Mouse (Mus musculus) hindlimb bud, embryonic 11.5 days (tissue): ENCODE data around the gene Cdh5.
A peak's percentile ranks its signal among the peaks of the same experiment; 100 is the strongest.
"Not testable (repeated sequence)": the region's sequence is repeated elsewhere in the genome, so short reads cannot be mapped to it uniquely, and the experiment has no call there.

Experiments used
- DNase-seq: peaks from one replicate; pipeline ENCODE4 v3.0.0-alpha.2; 2012; ENCODE audit warnings: low read depth, low spot score; ENCODE audit errors: extremely low spot score

Gene Cdh5

DNA sequence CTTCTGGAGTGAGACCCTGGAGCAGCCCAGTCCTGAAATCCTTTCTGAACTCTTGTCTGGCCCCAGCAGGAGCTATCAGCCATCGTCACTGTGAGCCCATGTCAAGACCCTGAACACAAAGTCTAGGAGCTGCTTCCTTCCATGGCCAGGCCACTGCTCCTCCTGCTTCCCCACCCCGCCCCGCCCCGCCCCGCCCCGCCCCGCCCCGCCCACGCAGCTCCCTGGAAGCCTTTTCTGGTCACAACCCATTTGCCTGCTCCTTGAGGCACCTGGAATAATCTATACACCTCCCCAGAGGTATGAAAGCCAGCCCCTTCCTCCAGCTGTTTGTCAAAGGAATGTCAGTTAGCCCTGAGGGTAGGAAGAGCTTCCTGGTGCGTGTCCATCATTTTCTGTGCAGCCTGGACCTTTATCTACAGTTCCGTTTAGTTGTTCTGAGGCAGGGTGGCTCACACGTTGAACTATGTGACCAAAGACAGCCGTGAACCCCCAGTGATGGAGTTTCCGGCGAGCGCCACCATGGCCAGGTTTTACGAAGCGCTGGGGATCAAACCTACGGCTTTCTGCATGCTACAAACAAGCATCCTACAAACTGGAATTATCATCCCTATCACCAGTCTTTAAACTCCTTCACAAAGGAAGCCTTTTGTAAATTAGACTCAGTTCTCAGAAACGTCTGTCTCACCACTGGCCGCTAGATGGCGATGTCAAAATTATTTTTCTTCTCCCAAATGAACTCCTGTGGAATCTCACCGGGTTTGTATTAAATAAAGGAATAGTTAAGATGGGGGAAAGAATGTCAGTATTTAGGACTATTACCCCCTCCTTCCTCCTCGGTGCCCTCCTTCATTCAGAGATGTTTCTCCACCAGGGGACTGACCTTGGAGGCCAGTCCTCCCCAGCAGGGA, 10.2 kb upstream of the Cdh5 start:
- DNase-seq: peak; percentile 46

DNA sequence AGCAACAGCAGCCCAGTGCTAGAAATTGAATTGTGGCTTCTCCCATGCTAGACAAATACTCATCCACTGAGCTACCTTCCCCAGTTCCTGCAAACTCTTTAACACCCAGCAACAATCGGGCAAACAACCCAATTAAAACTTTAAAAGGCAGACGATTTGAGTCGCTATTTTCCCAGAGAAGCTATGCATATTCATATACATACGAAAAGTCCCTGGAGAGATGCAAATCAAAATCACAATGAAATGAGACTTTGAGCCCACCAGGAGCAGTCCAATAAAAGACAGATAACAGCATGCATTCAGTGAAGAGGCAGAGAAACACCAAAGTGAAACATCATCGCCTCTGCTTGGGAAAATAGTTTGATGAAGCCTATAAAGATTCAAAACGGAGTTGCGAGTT, 8.1 kb upstream of the Cdh5 start:
- no peak for DNase-seq

DNA sequence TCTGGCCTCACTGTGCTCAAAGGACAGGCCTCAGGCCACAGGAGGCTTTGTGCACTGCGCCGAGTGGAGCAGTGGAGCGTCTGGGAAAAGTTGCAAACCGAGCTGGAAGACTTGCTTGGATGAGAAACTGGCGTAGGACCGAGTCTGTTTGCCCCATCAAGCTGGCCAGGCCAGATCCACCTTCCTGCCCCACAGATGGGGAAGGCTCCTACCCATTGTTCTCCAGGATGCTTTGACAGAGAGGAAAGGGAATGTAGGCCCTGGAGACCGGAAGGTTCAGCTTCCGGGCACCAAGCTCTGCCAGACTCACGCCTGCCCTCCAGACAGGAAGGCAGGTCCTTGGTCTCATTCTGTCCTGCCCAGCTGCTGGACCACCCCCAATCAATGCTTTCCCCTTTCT, 5.8 kb upstream of the Cdh5 start:
- no peak for DNase-seq

DNA sequence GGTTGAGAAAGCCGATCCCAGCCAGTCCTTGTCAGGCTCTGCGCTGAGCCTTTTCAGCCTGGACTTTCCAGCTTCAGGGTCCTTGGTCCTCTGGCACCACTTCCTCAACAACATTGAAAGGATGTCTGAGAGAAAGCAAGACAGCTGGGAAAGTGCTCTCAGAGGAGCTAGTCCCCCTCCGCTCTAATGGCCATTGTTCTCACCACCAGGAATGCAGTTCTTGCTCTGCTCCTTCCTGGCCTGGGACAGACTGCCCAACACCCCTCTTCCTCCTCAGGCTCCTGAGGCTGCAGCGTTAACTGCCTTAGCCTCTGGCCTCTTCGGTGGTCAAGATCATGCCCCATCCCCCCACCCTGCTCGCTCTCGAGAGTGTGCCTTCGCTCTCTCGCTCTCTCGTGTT, 4.8 kb upstream of the Cdh5 start:
- no peak for DNase-seq

DNA sequence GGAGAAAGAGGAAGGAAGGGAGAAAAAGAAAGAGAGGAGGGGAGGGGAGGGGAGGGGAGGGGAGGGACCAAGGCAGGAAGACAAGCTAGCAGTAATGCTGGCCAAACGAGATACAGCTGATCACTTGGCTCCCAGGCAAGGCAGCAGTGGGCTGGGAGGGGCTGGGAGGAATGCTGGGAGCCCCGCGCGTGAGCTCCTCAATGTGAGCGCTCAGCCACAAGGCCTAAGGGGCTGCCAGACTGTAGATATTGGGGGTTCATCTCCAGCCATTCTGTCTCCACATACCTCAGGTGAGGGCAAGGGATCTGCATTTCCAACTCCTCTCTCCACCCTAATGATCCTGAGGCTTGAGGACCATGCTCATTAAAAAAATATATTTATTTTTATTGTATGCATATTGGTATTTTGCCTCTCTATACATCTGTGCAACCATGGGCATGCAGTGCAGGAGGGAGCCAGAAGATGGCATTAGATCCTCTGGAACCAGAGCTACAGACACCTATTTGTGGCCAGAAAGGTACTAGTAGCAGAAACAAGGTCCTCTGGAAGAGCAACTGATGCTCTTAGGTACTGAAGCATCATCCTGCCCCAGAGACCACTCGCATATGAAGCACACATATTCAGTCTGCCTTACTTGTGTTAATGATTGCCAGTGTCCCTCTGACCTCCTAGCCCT, 2.6 kb upstream of the Cdh5 start:
- DNase-seq: no peak

DNA sequence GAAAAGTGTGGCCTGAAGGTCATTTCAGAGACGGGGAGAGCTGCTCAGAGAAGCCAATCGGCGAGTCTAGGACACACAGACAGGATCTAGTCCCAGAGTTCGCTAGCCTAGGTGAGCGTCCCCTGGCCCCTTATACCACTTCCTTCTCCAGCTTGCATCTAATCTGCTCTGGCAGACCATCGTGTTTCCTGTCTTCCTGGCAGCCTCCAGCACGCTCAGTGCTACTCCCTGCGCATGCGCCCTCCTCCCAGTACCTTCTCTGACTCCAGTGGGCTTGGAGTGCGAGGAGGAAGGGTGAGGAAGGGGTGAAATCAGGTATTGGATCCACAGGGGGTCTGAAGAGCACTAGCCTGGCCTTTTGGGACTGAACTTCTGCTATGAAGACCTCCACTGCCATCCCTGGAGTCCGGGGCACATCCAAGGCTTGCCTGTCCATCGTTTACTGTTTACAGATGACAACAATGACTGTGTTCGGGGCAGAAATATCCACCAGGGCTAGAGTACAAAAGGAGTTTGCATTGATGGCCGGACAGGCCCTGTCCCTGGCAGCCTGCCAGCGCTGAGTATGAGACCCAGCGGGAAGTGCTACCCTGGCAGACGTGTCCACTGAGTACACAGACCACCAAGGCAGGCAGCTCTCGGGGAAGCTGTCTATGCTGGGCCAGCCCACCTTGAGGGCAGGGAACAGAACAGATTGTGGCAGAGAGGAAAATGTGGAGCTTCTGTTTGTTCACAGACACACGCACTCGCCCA, 1.9 kb upstream of the Cdh5 start:
- DNase-seq: no peak

DNA sequence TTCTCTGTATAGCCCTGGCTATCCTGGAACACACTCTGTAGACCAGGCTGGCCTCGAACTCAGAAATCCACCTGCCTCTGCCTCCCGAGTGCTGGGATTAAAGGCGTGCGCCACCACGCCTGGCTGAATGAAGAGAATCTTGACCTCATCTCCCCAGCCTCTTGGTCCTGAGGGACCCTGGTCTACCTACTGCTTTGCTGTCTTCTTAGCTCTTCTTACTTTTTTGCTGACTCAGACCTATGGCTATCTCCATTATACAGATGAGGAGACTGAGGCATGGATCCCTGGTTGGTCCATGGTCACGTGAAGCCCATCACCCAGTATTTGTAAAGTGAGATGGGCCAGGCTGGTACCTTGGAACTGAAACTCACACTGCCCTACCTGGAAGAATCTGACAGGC, 701 bp upstream of the Cdh5 start:
- DNase-seq: not testable (repeated sequence)

DNA sequence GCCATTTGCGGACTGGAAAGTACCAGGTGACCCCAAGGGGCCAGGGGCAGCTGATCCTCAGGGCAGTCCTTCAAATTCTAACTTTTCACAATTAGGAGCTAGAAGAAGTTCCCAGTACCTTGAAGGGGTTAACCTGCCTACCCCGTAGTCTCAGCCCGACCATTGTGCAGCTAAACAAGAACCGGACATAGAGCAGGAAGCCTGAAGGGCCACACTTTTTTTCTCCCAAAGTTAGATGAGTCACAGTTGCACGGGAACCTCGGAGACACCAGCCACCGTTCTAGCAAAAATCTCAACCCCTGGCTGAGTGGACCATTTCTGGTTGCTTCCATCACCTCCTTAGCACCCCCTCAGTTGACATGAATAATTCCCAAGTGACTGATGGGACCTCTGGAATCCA, 2.0 kb downstream of the Cdh5 start:
- no peak for DNase-seq

DNA sequence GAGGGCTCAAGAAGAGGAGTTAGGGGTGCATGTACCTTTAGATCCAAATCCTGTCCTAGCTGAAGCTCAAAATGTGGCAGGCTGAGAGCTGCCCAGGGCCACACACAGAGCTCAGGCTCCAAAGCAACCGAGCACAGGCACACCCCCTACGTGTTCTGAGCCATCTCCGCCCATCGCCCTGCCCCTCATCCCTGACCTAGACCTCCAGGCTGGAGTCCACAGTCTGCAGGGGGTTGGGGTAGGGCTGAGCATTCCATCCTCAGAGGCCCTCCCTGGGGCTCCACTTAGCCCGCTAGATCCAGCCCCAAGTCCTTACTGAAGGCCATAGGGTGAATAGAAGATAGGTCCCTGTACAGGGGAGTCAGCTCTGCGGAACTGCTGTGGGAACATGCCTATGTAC, 4.3 kb downstream of the Cdh5 start:
- DNase-seq: no peak

DNA sequence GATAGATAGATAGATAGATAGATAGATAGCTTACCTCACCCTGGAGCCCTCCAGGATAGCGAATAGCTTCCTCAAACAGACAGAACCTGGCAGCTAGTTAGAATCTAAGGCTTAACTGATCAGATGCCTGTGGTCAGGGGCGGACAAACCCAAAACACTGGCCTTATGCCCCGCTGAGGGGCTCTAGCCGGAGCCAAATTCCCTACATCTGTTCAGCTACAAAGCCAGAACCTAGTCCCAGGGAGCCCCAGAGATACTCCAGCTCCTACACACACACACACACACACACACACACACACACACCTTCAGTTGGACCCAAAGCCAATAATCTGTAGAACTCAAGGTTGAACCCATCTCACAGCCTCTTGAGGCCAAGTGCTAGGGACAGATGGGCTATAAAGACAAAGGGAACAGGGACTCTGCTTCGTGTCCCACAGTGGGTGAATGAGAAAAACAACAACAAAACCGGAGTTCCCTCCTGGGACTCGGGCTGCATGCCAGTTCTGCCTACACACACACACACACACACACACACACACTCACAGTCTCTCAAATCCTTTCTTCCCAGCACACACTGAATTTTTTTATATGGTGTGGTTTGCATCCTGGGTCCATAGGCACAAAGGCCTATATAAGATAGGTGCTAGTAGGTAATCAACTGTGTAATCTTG, 5.0 kb downstream of the Cdh5 start:
- no peak for DNase-seq

DNA sequence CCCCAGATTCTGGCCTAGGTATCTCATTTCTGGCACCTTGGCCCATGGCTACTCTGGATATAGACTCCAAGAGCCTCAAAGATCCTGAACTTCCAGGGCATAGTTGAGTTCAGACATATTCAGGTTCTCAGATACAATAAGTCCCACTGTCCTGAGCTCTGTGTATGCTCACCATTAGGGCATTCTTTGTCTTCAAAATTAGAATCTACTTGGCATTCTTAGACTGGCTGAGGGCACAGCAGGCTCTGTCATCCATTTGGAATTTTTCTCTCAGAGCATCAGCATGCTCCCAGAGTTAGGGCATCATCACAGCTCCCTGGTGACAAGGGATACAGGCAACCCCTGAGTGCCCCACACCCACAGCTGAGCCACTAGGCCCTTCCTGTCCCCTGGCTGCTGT, 5.7 kb downstream of the Cdh5 start:
- no peak for DNase-seq

DNA sequence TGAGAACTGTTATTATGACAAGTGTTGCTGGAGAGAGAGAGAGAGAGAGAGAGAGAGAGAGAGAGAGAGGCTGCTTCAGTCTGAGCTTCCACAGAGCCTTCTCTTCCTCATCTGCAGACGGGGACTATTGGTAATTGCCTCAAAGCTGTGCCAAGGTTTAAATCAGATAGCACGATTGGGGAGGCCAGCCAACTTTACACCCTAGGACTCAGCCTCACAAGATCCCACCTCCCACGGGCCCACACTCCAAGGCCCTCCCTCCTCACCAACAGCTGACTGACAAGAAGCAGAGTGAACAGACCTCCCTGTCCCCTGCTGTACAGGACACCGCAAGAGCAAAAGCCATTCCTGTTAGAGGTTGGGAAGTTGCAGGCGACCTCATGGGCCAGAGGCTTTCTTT, 6.6 kb downstream of the Cdh5 start:
- DNase-seq: no peak

DNA sequence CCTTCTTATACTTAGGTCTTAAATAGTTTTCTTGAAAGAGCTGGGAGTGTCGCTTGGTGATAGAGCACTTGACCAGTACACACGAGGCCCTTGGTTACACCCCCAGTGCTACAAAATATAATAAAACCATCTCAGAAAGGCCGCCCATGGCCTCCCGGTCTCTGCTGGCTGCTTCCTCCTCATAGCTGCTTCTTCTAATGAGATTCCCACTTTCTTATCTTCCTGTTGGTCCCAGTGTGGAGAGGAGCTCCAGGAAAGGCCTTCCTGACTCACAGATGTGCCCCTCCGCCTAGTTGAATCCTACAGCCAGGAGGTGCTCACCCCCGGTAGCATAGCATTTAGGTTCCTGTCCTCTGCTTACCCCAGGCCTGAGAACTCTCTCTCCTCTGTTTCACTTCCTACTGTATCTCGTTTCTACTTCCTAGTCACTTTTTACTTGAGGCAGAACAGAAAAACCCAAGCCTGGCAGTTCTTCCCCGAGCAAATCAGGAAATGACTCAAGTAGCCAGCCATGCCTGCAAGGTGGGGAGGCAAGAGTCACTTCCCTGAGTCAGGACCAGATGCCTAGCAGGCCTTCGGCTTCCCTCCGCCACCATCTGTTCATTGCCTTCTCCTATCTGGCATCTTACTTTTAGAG, 9.2 kb downstream of the Cdh5 start:
- DNase-seq: no peak

DNA sequence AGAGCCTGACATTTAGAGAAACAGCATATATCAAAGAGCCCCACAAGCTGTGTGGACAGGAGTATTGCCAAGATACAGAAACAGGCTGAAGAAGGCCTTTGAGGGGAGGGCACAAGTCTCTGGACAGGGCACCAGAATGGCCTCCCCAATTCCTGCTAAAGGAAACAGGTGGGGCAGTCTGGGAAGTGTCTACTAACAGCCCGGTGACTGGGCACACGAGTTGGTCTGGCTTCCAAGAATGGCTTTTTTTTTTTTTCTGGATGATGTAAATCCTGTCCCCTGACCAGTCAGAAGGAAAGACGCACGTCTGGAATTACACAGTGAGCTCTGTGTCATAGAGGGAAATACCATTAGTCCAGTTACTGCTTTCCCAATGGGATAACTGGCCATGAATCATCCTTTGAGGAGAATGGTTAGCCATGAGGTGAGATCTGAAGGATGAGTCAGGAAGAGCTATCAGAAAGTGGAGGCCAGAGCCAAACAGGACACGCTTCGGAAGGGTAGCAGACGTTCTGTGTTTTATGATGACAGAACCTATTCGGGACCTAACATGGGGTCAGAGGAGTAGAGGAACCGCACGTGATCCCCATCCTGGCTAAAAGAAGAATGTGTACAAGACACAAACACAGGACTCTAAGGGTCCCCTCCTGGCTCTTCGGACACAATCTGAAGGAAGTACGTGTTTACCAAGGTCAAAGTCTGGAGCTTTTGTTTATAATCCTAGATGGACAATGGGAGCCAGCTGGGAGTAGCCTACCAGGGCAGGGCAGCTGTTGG, 20.4 kb downstream of the Cdh5 start:
- no peak for DNase-seq

DNA sequence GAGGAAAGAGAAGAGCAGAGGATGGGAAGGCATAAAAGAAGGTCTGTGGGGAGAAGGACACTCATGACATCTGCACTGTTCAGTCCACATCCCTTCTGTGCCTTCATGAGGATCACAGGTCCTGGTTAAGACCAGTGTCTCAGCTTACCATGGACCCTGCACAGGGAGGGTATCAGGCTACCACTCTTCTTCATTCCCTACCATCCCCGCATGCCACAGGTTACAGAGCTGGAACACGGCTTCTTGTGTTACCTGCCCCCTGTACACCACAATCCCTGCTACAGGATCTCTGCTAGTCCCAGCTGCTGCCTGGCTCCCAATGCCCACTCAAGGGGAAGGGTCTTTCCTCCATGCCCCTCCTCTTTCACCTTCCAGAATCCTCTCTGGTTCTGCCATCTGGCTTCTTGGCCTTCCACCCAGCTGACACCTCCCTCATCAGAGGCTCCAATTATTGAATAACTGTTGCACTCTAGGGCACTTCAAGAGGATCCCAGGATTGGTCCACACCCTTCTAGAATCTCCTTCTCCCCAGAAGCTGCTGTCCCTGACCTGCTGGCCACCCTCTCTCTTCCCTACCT, 21.7 kb downstream of the Cdh5 start:
- DNase-seq: no peak

DNA sequence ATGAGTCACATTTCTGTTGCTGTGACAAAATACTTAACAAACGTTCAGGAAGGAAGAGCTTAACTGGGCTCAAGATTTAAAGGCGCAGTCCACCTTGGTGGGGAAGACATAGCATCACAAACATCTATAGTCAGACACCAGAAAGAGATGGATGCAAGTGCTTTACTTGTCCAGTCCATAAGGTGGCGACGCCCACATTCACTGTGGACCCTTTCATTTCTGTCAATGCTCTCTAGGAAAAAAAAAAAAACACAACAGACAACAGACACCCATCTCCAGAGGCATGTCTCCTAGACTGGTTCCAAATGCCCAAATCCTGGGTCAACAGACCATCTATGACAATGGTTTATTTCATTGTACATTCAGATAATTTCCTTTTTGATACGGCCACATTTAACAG, 23.1 kb downstream of the Cdh5 start:
- DNase-seq: no peak

DNA sequence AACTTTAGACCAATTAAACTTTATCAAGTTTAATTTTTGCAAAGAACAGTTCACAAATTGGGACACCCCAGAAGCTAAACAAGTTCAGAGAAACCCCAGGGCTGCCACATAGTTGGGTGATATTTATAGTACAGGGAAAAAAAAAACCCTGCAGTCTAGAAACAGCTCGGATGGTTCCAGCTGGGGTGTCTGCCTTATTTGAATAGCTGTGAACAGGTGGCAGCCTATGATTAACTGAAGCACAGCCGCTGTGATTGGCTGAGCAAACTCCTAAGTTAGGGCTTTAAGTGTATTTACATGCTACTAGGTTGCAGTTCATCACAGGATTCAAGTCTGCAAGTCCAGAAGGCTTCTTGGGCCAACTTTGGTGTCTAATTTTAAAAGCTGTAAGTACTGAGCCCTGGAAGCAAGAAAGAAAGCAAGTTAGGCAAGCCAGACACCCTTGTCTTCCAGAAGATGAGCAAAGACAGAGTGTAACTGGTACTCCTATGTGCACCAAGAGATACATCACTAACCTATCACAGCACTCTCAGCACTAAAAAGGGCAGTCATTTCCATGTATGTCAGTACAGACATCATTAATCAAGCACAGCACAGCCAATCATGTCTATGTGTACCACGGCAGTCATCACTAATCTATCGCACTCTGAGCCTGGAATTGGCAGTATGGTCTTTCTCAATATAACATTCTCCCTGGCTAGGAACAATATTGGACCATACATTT, 25.9 kb downstream of the Cdh5 start:
- DNase-seq: no peak

DNA sequence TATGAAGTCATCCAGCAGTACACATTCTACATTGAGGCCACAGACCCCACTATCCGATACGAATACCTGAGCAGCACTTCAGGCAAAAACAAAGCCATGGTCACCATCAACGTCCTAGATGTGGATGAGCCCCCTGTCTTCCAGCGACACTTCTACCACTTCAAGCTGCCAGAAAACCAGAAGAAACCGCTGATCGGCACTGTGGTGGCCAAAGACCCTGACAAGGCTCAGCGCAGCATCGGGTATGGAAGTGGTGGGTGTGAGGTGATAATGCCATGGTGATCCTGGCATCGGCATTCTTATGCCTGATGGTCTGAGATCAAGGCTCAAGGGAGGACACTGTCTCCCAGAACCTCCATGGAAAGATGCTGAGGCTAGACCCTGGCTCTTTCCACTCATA, 29.5 kb downstream of the Cdh5 start:
- no peak for DNase-seq

DNA sequence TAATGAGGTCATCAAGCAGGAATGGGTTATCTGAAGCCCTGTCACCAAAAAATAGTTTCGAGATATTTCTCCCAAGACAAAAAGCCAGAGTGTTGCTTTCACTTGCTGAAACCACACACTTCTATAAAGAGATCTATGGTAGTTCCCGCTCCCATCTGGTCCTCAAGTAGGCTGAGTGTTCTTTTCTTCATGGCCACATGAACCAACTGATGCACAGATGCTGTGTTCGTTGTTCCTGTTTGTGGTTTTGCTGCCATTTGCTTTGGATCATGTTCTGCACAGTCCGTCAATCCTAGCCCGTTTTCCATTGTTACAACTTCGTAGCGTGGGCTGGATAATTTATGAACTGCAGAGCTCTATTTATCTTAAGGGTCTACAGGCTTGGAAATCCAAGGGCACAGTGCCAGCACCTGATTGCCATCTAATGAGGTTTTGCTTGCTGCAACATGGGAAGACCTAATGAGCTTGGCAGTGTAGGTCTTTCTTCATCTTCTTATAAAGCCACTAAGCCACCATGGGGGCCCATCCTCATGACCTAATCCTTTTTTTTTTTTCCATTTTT, 30.1 kb downstream of the Cdh5 start:
- no peak for DNase-seq
